Mouse (Mus musculus): ENCODE measurements around the gene Pgp.
A peak's percentile ranks its signal among the peaks of the same experiment; 100 is the strongest.

The Pgp gene

DNA sequence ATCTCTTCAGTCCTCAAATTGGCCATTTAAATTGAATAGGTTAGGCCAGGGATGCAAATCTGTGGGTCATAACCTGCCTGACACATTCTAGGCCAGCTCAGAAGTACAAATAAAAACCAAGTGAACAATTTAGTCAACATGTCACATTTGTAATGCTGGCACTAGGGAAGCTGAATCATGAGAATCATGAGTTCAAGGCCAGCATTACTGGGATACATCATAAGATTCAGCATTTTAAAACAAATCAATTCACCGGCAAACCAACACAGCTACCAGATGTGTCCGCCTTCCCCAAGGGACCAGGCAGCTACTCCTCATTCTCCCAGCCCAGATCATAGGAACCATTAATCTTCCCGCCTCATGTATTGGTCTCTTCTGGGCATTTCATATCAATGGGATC is 13.3 kb downstream of the Pgp start:
- DNase-seq (ENCODE audit: low spot score): no peak

DNA sequence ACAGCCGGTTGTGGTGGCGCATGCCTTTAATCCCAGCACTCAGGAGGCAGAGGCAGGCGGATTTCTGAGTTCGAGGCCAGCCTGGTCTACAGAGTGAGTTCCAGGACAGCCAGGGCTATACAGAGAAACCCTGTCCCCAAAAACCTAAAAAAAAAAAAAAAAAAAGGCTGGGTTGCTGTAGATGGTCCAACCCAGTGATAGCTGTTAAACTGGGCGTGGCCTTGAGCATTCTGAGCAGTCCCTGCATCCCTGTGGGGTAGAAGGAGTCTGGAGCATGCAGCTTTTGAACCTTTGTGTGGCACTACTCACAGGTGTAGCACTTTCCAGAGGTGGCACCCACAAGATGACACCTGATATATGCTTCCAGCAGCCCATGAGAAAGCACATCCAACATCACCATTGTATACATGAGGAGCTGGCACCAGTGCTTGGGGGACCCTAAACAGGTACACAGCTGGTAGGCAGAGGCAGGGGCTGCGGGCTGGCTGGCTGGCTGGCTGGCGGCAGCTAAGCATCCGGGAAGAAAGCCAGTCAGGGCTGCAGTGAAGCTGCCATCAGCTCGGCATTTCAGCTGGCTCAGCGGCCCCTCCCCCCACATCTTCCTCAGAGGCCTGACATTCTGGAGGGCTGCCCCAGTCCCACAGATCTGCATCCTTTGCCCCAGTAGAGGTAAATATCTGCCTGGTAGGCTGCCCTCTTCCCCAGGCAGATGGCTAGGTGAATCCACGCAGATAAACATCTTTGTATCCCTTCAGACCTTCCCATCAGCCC is 15.1 kb downstream of the Pgp start:
- no peak for DNase-seq (ENCODE audit: low spot score)

DNA sequence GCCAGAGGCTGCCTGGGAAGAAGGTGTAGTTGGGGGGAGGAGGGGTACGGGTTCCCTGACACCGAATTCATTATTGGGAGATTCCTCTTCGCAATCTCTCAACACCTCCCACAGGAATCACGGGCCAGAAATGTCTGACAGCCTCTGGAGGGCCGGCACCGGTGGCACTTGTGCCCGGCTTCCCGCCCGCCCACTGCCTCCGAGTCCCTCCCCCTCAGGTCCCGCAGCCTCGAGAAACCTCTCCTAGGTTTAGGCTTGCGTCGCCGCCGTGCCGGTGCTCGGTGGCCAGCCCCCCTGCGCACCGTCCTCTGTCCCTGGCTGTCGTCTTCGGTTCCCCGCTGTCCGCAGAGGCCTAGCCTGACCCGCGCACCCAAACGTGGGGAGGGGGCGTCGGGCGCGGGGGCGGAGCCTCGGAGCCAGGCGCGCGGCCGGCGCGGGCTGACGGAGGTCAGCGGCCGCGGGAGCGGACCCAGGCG is 18.0 kb downstream of the Pgp start, which contains the start of gene Caskin1:
Gene Caskin1, plus strand, starts transcription at position 416 of the 476 bp plus-strand sequence.
- no peak for DNase-seq (ENCODE audit: low spot score)

DNA sequence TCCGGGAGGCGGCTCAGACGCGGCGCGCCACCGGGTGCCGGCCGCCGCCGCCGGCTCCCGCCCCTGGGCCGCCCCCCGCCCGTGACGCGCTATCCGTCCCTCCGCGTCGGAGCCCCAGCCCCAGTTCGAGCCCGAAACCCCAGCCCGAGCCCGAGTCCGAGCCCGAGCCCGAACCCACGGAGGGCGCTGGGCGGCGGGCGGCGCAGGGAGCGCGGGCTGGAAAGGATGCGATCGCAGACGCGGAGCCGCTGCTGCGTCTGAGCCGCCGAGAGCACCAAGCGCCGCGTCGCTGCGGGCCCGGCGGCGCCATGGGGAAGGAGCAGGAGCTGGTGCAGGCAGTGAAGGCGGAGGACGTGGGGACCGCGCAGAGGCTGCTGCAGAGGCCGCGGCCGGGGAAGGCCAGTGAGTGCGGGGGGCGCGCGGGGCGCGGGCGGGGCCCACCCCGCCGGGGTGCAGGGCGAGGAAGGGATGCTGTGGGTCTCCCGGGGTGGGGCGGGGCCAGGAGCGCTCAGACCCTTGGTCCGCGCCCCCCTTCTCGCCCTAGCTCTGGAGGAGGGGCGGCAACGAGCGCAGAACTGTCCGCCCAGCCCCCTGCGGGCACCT is 18.6 kb downstream of the Pgp start:
- DNase-seq (ENCODE audit: low spot score): peak; percentile 28

DNA sequence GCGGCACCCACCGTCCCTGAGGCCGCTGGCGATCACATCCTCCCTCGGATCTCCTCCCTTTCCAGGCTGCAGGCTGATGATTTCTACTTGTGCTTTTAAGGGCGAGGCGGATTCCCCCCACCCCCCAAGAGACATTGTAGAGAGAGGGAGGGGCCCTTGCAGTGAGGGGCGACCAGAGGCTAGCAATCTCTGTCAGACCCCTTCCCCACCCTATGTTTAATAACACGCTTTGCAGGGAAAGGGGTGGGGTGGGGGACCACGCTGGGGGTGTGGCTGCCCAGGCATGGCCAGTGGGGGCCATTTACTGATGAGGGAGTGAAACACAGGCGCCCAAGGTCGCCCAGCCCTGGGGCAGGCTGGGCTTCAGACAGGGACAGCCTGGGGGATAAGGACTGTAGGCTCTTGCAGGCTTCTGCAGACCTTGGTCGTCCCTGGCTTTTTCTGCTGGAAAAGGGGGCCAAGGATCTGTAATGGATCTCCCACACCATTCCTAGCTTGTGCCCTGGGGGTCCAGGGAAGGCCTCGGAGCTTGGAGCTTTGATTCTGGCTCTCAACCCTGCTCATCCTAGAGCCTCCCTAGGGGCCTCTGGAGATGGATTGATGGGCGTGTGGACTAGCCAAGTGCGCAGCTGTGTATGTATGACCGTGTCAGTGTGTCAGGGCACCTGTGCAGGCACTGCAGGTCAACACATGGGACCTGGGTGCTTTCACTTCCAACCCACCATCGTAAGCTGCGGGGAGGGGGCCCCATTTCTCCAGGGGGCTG is 19.3 kb downstream of the Pgp start:
- DNase-seq (ENCODE audit: low spot score): no peak

DNA sequence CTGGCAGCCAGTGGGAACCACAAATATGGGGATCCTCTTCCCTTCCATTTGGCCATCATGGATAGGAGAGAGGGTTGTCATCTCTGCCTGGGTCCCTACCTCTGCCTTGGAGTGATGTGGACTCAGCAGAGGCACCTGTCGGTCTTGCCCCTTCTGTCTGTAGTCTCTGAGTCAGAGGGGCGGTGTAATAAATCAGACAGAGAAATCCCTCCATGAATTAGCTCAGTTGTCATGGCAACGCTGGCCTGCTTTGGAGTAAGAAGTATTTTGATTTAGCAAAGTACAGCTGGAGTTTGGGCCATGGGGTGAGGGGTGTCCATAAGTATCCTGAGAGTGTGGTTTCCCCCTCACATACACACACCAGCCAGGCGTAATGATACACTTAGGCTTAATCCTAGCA is 20.2 kb downstream of the Pgp start:
- DNase-seq (ENCODE audit: low spot score): no peak

DNA sequence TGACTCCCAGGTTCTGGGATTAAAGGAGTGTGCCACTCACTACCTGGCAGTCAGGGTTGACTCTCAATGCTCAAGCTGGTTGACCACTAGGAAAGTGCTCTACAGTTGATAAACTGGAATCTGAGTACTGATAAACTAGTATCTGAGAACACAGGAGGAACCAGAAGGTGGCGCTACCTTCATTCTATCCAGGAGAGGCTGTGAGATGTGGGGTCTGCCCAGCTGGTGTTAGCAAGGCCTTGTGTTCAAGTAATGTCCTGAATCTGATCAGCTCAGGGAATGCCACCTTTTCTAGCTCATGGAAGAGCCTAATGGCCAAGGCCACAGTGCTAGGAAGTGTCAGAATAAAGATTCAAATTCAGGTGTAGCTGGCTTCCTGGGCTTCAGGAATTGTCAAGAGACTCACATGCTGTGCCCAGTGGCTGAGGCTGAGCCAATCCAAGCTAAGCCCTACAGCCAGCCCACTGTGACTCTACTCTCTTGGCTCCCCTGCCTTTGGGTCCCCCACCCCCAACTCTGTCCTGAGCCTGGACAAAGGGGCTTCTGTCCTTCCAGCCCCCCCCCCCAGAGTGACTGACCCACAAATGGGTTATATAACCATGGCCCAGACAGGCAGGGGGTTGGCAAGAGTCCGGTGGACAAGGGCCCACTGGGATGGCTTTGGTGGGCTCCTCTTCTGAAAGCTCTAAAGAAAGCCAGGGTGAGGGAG is 24.6 kb downstream of the Pgp start:
- DNase-seq (ENCODE audit: low spot score): peak; percentile 37

DNA sequence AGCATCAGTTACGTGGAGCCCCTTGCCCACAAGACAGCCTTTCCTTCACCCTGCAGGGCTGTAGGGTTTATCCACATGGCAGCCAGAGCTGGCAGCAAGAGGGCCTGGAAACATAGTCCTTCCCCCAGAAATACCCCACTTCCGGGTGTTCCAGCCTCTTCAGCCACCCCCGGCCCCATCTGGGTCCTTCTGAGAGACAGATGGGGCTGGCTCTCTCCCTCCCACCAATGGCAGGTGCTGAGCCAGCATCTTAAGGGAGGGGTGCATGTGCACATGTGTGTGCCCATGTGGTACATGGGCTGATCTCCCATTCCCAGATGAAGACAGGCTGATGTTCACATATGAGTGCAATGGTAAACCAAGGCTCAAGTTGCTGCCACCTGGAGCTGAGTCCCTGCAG is 25.3 kb downstream of the Pgp start:
- DNase-seq (ENCODE audit: low spot score): no peak

DNA sequence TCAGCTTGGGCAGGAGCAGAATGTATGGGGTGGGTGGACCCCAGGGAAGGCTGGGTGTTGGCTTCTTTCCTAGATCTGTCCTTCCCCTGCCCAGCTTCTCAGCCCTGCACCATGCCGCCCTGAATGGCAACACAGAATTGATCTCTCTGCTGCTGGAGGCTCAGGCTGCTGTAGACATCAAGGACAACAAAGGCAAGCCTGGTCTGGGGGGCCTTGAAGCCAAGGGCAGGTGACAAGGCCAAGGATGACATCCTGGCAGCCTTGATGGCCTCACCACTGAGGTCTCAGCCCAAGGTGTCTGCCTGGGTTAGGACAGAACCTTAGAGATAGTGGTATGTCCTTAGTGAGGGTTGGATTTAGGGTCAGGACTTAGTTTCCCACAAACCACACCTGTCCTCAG is 25.8 kb downstream of the Pgp start:
- DNase-seq (ENCODE audit: low spot score): no peak

DNA sequence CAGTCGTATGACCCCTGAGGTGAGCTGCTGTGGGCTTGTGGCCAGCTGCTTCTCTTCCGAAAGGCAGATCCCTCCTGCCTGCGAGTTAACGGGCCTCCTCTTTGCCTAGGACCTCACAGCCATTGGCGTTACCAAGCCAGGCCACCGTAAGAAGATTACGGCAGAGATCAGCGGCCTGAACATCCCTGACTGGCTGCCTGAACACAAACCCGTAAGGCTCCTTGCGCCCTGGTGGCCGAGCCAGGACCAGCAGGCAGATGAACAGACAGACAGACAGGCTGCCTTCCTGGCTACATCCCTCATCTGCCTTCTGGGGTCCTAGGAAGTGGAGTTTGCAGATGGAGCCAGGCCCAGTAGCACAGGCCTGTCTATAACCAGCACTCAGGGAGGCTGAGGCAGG is 32.0 kb downstream of the Pgp start:
- no peak for DNase-seq (ENCODE audit: low spot score)

DNA sequence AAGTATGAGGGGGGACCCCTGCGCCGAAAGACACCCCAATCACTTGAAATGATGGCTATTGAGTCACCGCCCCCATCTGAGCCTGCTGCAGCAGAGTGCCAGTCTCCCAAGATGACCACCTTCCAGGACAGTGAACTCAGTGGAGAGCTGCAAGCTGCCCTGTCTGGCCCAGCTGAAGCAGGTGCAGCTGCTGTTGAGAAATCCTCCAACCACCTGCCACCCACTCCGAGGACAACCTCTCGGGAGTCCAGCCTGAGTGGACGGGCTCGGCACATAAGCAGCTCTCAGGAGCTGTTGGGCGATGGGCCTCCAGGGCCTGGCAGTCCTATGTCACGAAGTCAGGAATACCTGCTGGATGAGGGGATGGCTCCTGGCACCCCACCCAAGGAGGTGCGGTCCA is 33.9 kb downstream of the Pgp start:
- no peak for DNase-seq (ENCODE audit: low spot score)

DNA sequence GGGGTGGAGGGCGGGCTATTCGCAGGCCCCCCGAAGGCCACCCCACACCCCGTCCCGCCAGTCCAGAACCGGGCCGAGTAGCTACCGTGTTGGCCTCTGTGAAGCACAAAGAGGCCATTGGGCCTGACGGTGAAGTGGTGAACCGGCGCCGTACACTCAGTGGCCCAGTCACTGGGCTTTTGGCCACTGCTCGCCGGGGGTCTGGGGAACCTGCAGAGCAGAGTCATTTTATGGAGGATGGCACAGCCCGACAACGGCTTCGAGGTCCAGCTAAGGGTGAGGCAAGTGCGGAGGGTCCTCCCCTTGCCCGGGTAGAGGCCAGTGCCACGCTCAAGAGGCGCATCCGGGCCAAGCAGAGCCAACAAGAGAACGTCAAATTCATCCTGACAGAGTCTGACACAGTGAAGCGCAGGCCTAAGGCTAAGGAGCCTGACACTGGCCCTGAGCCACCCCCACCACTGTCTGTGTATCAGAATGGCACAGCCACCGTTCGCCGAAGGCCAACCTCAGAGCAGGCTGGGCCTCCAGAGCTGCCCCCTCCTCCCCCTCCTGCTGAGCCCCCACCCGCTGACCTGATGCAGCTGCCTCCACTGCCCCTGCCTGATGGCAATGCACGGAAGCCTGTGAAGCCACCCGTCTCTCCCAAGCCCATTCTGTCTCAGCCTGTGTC is 35.2 kb downstream of the Pgp start:
- DNase-seq (ENCODE audit: low spot score): no peak

DNA sequence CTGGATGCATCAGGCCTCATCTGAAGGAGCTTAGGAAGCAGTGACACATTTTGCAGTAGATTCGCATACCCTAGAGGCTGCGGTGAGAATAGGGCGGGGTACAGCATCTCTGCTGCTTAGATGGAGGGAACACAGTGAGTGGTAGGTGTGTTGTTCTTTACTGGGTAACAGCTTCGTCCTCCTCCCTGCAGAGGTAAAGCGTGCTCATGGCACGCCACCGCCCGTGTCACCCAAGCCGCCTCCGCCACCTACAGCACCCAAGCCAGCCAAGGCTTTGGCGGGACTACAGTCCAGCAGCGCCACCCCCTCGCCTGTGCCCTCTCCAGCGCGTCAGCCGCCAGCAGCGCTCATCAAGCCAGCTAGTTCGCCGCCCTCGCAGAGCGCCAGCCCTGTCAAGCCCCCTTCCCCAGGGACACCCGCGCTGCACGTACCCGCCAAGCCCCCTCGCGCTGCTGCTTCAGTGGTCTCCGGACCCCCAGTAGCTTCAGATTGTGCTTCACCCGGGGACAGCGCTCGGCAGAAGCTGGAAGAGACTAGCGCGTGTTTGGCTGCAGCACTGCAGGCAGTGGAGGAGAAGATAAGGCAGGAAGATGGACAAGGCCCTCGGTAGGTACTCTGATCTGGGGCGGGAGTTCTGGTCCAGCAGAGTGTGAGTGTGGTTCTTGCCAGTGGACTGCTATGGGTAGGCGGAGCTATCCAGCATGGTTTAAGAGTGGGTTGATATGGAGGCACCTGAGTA is 36.3 kb downstream of the Pgp start:
- no peak for DNase-seq (ENCODE audit: low spot score)

DNA sequence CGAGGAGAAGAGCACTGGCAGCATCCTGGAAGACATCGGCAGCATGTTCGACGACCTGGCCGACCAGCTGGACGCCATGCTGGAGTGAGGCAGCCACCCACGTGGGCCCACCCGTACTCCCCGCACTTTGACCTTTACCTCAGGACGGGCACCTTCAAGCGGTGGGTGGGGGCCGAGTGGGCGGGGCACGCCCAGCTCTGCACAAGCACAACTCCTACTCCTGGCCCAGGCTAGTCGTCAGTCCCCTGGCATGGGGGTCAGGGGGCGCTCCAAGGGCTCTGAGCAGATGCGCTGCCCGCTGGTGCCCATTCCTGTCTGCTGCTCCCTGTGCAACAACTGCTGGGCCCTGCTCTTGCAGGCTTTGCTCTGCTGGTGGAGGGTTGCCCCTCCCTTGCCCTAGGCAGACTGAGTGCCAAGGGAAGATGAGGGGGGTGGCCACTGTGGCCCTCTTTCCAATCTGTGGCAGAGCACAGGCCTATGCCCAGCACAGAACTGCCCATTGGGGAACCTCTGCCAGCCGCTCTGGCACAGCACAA is 37.0 kb downstream of the Pgp start:
- no peak for DNase-seq (ENCODE audit: low spot score)

DNA sequence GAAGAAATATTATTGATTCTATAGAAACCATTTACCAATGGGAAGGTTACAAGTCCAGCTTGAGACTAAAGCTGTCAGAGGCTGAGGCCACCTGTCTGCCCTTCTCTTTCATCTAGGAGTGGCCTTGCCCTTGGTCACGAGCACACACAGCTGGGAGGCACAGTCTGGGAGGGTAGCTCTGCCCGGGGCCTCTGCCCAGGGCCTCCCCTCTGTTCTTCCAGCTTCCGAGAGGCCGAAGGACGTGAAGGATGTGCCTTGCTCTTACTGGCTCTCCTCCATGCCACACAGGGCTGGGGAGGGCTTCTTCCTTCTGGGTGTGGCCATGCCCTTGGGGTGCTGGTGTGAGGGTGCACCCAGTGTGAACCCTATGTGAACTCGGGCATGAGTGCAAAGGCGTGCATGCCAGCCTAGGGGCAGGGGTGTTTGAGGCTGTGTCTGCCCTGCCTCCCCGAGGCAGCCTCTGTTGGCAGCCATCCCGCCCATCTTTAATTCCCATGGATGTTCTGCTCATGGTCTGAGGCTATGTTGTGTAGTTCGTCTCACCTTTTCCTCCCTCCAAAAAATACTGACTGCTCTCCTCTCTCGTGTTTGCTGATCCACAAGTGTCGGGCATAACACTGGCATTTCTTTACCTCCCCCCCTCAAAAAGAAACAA is 37.7 kb downstream of the Pgp start:
- no peak for DNase-seq (ENCODE audit: low spot score)

DNA sequence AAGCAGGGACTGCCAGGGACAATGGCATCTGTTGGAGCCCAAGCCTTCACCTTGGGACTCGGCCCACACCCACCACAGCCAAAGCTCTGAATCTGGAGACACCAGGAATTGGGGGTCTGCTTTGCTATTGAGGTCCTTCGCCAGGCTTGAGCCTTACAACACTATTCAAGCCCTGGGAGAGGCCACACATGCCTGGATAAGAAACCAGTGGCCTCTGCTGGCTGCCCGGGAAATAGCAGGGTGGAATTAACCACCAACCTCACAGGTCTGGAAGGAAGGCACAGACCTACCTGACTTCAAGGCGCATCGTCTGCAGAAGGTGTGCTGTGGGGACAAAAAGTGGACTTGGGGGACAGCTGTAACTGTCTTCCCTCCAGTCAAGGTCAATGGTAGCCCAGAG is 43.4 kb downstream of the Pgp start:
- DNase-seq (ENCODE audit: low spot score): no peak

DNA sequence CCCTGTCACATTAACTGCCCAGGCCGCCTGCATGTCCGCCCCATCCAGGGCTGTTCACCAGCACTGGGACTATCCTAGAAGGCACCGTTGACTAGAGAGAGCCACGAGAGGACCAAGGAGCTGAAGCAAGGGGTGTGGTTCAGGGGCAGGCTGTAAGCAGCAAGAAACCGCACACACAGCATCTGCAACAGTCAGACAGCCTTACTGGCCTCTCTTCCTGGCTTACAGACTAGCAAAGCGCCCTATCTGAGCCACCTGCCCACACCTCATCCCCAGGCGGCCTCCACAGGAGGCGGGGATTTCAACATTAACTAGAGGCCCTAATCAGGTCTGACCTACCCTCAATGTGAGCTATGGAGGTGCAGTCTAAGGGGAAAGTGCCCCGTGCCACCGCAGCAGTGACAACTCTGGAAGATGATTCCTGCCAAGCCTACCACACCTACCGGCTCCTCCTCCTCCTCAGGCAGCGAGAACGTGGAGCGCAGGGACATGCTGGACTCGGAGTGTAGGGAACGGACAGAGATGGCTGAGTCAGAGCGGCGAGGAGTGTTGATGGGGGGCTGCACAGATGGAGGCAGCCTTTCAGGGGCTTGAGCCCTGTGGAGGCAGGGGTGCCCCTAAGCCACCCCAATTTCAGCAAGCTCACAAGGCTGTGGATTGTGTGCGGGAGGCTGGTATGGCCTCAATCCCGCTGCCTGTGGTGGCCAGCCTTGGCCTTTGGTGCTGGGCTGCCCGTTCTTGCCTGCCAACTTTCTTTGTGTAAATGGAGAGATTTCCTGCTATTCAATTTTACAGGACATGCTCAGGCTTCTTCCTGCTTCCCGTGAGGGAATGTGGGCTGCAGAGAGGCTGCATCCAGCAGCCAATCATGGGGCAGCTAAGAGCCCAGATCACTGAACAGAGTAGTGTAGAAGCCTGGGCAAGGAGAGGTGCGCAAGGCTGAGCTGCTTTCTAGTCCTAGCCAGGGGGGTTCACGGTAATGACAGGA is 44.4 kb downstream of the Pgp start:
- DNase-seq (ENCODE audit: low spot score): no peak

DNA sequence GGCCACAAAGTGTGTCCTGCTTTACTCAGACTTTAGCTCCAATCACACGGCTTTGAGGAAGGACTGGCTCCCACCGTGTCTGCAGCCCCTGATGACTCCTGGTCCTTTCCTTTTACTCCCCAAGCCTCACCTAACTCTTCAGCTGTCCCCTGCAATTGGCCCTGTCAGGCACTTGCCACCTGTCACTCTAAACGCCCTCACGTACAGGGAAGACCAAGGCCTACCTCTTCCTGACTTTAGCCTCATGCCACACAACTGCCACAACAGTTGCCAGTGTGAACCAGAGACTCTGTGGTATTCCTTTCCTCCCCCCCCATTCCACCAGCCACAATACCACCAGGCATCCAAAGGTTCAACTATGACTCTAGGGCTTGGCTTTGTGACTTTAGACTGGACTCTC is 50.3 kb downstream of the Pgp start:
- DNase-seq (ENCODE audit: low spot score): no peak

Data from T-cell, adult 2 months (primary cell).